Mouse (Mus musculus): ENCODE measurements around the gene Jund.

GRCm38 (mm10) chr8:70730956-70731355 lies 32.2 kb downstream of the Jund start:
- no peak for TF ChIP-seq CTCF (IDR thresholded peaks at IDR 0.05)
- TF ChIP-seq EP300 (IDR thresholded peaks at IDR 0.05) = no peak
